Mouse (Mus musculus): Measurements from ENCODE around the gene Tmem131. TPM values are rescaled to one million over a fixed set of nuclear protein-coding genes. Genes with fewer than 3 reads are reported as not detected.

The Tmem131 gene
- polyA plus RNA-seq, 1 experiment from 2014 or later, result 22.1 TPM

GRCm38 (mm10) chr1:36932231-36932630, 11.2 kb downstream of the Tmem131 start:
- Histone ChIP-seq H3K4me1 (ENCODE audit: control insufficient read depth, insufficient read depth, low read length) (peaks cover 14% of the 10 kb centered on the region), H3K27ac (ENCODE audit: low read depth, low read length) (no peak overlapping the region), H3K27me3 (ENCODE audit: control insufficient read depth, insufficient read depth, low read length) (no peaks in the 10 kb centered on the region), H3K9ac (replicated peaks; ENCODE audit: low read depth, low read length) (no peak overlapping the region), H3K4me2 (ENCODE audit: low read depth, low read length) (no peak overlapping the region), H3K36me3 (ENCODE audit: control insufficient read depth, insufficient read depth, low read length) (no peaks in the 10 kb centered on the region), H3K4me3 (ENCODE audit: low read depth, low read length) (no peak overlapping the region), H3K9me3 (ENCODE audit: control insufficient read depth, low read length) (no peaks in the 10 kb centered on the region)
- WGBS, result 85% methylated on average over 1 of the region's 1 CpGs
- no peak for ATAC-seq (ENCODE audit: low read depth)

GRCm38 (mm10) chr1:36930911-36931310, 12.6 kb downstream of the Tmem131 start:
- Histone ChIP-seq H3K9ac (replicated peaks; ENCODE audit: low read depth, low read length) (no peak overlapping the region), H3K4me2 (ENCODE audit: low read depth, low read length) (no peak overlapping the region), H3K27ac (ENCODE audit: low read depth, low read length) (no peak overlapping the region), H3K9me3 (ENCODE audit: control insufficient read depth, low read length) (no peaks in the 10 kb centered on the region), H3K4me3 (ENCODE audit: low read depth, low read length) (no peak overlapping the region), H3K4me1 (ENCODE audit: control insufficient read depth, insufficient read depth, low read length) (0 out of 2 replicates have a peak, but pooled peaks cover 8% of the 10 kb centered on the region), H3K27me3 (ENCODE audit: control insufficient read depth, insufficient read depth, low read length) (no peaks in the 10 kb centered on the region), H3K36me3 (ENCODE audit: control insufficient read depth, insufficient read depth, low read length) (no peaks in the 10 kb centered on the region)
- 90% methylated on average over 8 of the region's 8 CpGs for WGBS
- no peak for ATAC-seq (ENCODE audit: low read depth)

GRCm38 (mm10) chr1:36929996-36930395, 13.5 kb downstream of the Tmem131 start:
- ATAC-seq (ENCODE audit: low read depth), result no peak
- Histone ChIP-seq H3K9ac (replicated peaks; ENCODE audit: low read depth, low read length) (no peak overlapping the region), H3K4me2 (ENCODE audit: low read depth, low read length) (no peak overlapping the region), H3K4me3 (ENCODE audit: low read depth, low read length) (no peak overlapping the region), H3K9me3 (ENCODE audit: control insufficient read depth, low read length) (no peaks in the 10 kb centered on the region), H3K36me3 (ENCODE audit: control insufficient read depth, insufficient read depth, low read length) (no peaks in the 10 kb centered on the region), H3K4me1 (ENCODE audit: control insufficient read depth, insufficient read depth, low read length) (0 out of 2 replicates have a peak, but pooled peaks cover 4% of the 10 kb centered on the region), H3K27ac (ENCODE audit: low read depth, low read length) (no peak overlapping the region), H3K27me3 (ENCODE audit: control insufficient read depth, insufficient read depth, low read length) (no peaks in the 10 kb centered on the region)
- 92% methylated on average over 2 of the region's 2 CpGs for WGBS

GRCm38 (mm10) chr1:36928357-36929330, 14.8 kb downstream of the Tmem131 start:
- Histone ChIP-seq H3K27me3 (ENCODE audit: control insufficient read depth, insufficient read depth, low read length) (no peaks in the 10 kb centered on the region), H3K27ac (ENCODE audit: low read depth, low read length) (no peak overlapping the region), H3K4me3 (ENCODE audit: low read depth, low read length) (no peak overlapping the region), H3K9ac (replicated peaks; ENCODE audit: low read depth, low read length) (no peak overlapping the region), H3K36me3 (ENCODE audit: control insufficient read depth, insufficient read depth, low read length) (no peaks in the 10 kb centered on the region), H3K4me2 (ENCODE audit: low read depth, low read length) (no peak overlapping the region), H3K4me1 (ENCODE audit: control insufficient read depth, insufficient read depth, low read length) (no peaks in the 10 kb centered on the region), H3K9me3 (ENCODE audit: control insufficient read depth, low read length) (no peaks in the 10 kb centered on the region)
- WGBS, result 95% methylated on average over 6 of the region's 6 CpGs
- no peak for ATAC-seq (ENCODE audit: low read depth)

GRCm38 (mm10) chr1:36927569-36927968, 15.9 kb downstream of the Tmem131 start:
- H3K36me3 ChIP-seq (ENCODE audit: control insufficient read depth, insufficient read depth, low read length), result no peaks in the 10 kb centered on the region
- no peak for ATAC-seq (ENCODE audit: low read depth)

GRCm38 (mm10) chr1:36926738-36927137, 16.7 kb downstream of the Tmem131 start:
- ATAC-seq (ENCODE audit: low read depth), result no peak
- peaks cover 4% of the 10 kb centered on the region; the same call in 1 of the 2 replicates for H3K4me1 ChIP-seq (ENCODE audit: control insufficient read depth, insufficient read depth, low read length)
- no peak overlapping the region for H3K9ac ChIP-seq (replicated peaks; ENCODE audit: low read depth, low read length)
- H3K27ac ChIP-seq (ENCODE audit: low read depth, low read length), result no peak overlapping the region
- no peaks in the 10 kb centered on the region for H3K36me3 ChIP-seq (ENCODE audit: control insufficient read depth, insufficient read depth, low read length)
- 95% methylated on average over 6 of the region's 6 CpGs for WGBS
- H3K4me3 ChIP-seq (ENCODE audit: low read depth, low read length), result no peak overlapping the region
- H3K27me3 ChIP-seq (ENCODE audit: control insufficient read depth, insufficient read depth, low read length), result no peaks in the 10 kb centered on the region
- no peak overlapping the region for H3K4me2 ChIP-seq (ENCODE audit: low read depth, low read length)
- H3K9me3 ChIP-seq (ENCODE audit: control insufficient read depth, low read length), result no peaks in the 10 kb centered on the region

More at GRCm38 (mm10) chr1:36927569-36927968, 15.9 kb downstream of the Tmem131 start:
- Histone ChIP-seq H3K27ac (ENCODE audit: low read depth, low read length) (no peak overlapping the region), H3K4me2 (ENCODE audit: low read depth, low read length) (no peak overlapping the region), H3K4me1 (ENCODE audit: control insufficient read depth, insufficient read depth, low read length) (no peaks in the 10 kb centered on the region), H3K4me3 (ENCODE audit: low read depth, low read length) (no peak overlapping the region), H3K27me3 (ENCODE audit: control insufficient read depth, insufficient read depth, low read length) (no peaks in the 10 kb centered on the region), H3K9ac (replicated peaks; ENCODE audit: low read depth, low read length) (no peak overlapping the region), H3K9me3 (ENCODE audit: control insufficient read depth, low read length) (no peaks in the 10 kb centered on the region)
- WGBS, result 86% methylated on average over 2 of the region's 2 CpGs

- no peak for ATAC-seq (ENCODE audit: low read depth)
- Histone ChIP-seq H3K4me2 (ENCODE audit: low read depth, low read length) (no peak overlapping the region), H3K27ac (ENCODE audit: low read depth, low read length) (no peak overlapping the region), H3K36me3 (ENCODE audit: control insufficient read depth, insufficient read depth, low read length) (no peaks in the 10 kb centered on the region), H3K4me3 (ENCODE audit: low read depth, low read length) (no peak overlapping the region), H3K9me3 (ENCODE audit: control insufficient read depth, low read length) (no peaks in the 10 kb centered on the region), H3K9ac (replicated peaks; ENCODE audit: low read depth, low read length) (no peak overlapping the region), H3K4me1 (ENCODE audit: control insufficient read depth, insufficient read depth, low read length) (peaks cover 6% of the 10 kb centered on the region; the same call in 1 of the 2 replicates), H3K27me3 (ENCODE audit: control insufficient read depth, insufficient read depth, low read length) (no peaks in the 10 kb centered on the region)
- 88% methylated on average over 4 of the region's 4 CpGs for WGBS
These were observed 17.2 kb downstream of the Tmem131 start for GRCm38 (mm10) chr1:36926246-36926645.

GRCm38 (mm10) chr1:36925781-36926180, 17.7 kb downstream of the Tmem131 start:
- H3K4me1 ChIP-seq (ENCODE audit: control insufficient read depth, insufficient read depth, low read length), result peaks cover 6% of the 10 kb centered on the region; the same call in 1 of the 2 replicates
- no peaks in the 10 kb centered on the region for H3K9me3 ChIP-seq (ENCODE audit: control insufficient read depth, low read length)
- 73% methylated on average over 5 of the region's 5 CpGs for WGBS
- no peak overlapping the region for H3K9ac ChIP-seq (replicated peaks; ENCODE audit: low read depth, low read length)
- no peaks in the 10 kb centered on the region for H3K36me3 ChIP-seq (ENCODE audit: control insufficient read depth, insufficient read depth, low read length)
- H3K27ac ChIP-seq (ENCODE audit: low read depth, low read length), result no peak overlapping the region
- no peak overlapping the region for H3K4me3 ChIP-seq (ENCODE audit: low read depth, low read length)
- no peak overlapping the region for H3K4me2 ChIP-seq (ENCODE audit: low read depth, low read length)
- no peaks in the 10 kb centered on the region for H3K27me3 ChIP-seq (ENCODE audit: control insufficient read depth, insufficient read depth, low read length)
- no peak for ATAC-seq (ENCODE audit: low read depth)

GRCm38 (mm10) chr1:36924853-36925252, 18.6 kb downstream of the Tmem131 start:
- no peak overlapping the region for H3K4me2 ChIP-seq (ENCODE audit: low read depth, low read length)
- no peaks in the 10 kb centered on the region for H3K27me3 ChIP-seq (ENCODE audit: control insufficient read depth, insufficient read depth, low read length)
- no peak for ATAC-seq (ENCODE audit: low read depth)
- no peak overlapping the region for H3K4me3 ChIP-seq (ENCODE audit: low read depth, low read length)
- H3K36me3 ChIP-seq (ENCODE audit: control insufficient read depth, insufficient read depth, low read length), result no peaks in the 10 kb centered on the region
- peaks cover 11% of the 10 kb centered on the region; the same call in 1 of the 2 replicates for H3K4me1 ChIP-seq (ENCODE audit: control insufficient read depth, insufficient read depth, low read length)
- H3K9me3 ChIP-seq (ENCODE audit: control insufficient read depth, low read length), result no peaks in the 10 kb centered on the region
- H3K9ac ChIP-seq (replicated peaks; ENCODE audit: low read depth, low read length), result no peak overlapping the region
- no peak overlapping the region for H3K27ac ChIP-seq (ENCODE audit: low read depth, low read length)
- 89% methylated on average over 2 of the region's 2 CpGs for WGBS

All from neural tube, embryonic 14.5 days (tissue).